Mouse (Mus musculus) kidney, adult 2 months (tissue): ENCODE measurements around the gene Ccser1. TPM values are rescaled to one million over a fixed set of nuclear protein-coding genes. Genes with fewer than 3 reads are reported as not detected.

Experiments
- DNase-seq: peaks from one replicate; pipeline ENCODE4 v3.0.0; 2021
- H3K27ac ChIP-seq: fragments of 200-500 bp; 2 replicates; pipeline ENCODE4 v1.5.1; 2012; ENCODE audit warnings: low read depth, low read length, control low read depth, inconsistent platforms; ENCODE audit not compliant: insufficient read depth
- H3K27me3 ChIP-seq: fragments of 200-500 bp; replicated peaks from 2 replicates; pipeline ENCODE4 v1.6.1; 2012; ENCODE audit warnings: mild to moderate bottlenecking, moderate library complexity, low read length, inconsistent platforms; ENCODE audit not compliant: control insufficient read depth, insufficient read depth
- H3K36me3 ChIP-seq: fragments of 200-500 bp; 2 replicates; pipeline ENCODE4 v1.6.1; 2012; ENCODE audit warnings: mild to moderate bottlenecking, moderate library complexity, low read length, inconsistent platforms; ENCODE audit not compliant: control insufficient read depth, insufficient read depth
- H3K4me1 ChIP-seq: fragments of 200-500 bp; 2 replicates; pipeline ENCODE4 v1.6.1; 2011; ENCODE audit warnings: low read length; ENCODE audit not compliant: control insufficient read depth, insufficient read depth
- H3K4me3 ChIP-seq: fragments of 200-500 bp; 2 replicates; pipeline ENCODE4 v1.5.1; 2011; ENCODE audit warnings: mild to moderate bottlenecking, low read depth, low read length, control low read depth; ENCODE audit not compliant: insufficient read depth
- CTCF ChIP-seq: fragments of 200-500 bp; conservative IDR thresholded peaks from 2 replicates; pipeline ENCODE4 v1.5.1; 2011; ENCODE audit warnings: low read depth, mild to moderate bottlenecking, control low read depth, low read length, moderate library complexity, mixed read lengths; ENCODE audit not compliant: insufficient read depth, insufficient read length
- POLR2A ChIP-seq: fragments of 200-500 bp; IDR thresholded peaks from one replicate; pipeline ENCODE4 v1.6.1; 2011; ENCODE audit warnings: low read depth, low read length, control low read depth
- WGBS: fragments of 180-500 bp; shearing (Covaris S2); methylation state at CpG from one replicate; pipeline ENCODE4 v1.1.7; 2018; 5-methylcytosine and 5-hydroxymethylcytosine counted together
- polyA plus RNA-seq: library from polyadenylated mRNA; depleted of rRNA; stranded (reverse); fragments of >200 nt; gene quantifications from 2 replicates; pipeline ENCODE4 v1.2.3, GENCODE M21; 2012

The Ccser1 gene
- polyA plus RNA-seq, 1 experiment = 5.1 TPM

- Histone ChIP-seq H3K36me3 (no peaks in the 10 kb centered on the region), H3K27me3 (no peaks in the 10 kb centered on the region), H3K4me3 (no peak overlapping the region), H3K27ac (no peak overlapping the region), H3K4me1 (peaks cover 6% of the 10 kb centered on the region; the same call in 1 of the 2 replicates)
- 72% methylated on average over 6 of the region's 6 CpGs for WGBS
- TF ChIP-seq CTCF = no peak
- TF ChIP-seq POLR2A = no peak
- no peak for DNase-seq
Measured at GRCm38 (mm10) chr6:61296188-61297037, 116.3 kb downstream of the Ccser1 start.

GRCm38 (mm10) chr6:61300441-61300840, 120.3 kb downstream of the Ccser1 start:
- Histone ChIP-seq H3K27me3 (no peaks in the 10 kb centered on the region), H3K27ac (no peak overlapping the region), H3K4me3 (no peak overlapping the region), H3K4me1 (peaks cover 3% of the 10 kb centered on the region; the same call in 1 of the 2 replicates), H3K36me3 (no peaks in the 10 kb centered on the region)
- no peak for DNase-seq
- no peak for TF ChIP-seq CTCF
- WGBS = 89% methylated on average over 4 of the region's 4 CpGs

- no peaks in the 10 kb centered on the region for H3K4me1 ChIP-seq
- no peaks in the 10 kb centered on the region for H3K36me3 ChIP-seq
- no peak for DNase-seq
- H3K27ac ChIP-seq = no peak overlapping the region
- H3K27me3 ChIP-seq = no peaks in the 10 kb centered on the region
- WGBS = 62% methylated on average over 7 of the region's 7 CpGs
- TF ChIP-seq CTCF (no peak), POLR2A (no peak)
- H3K4me3 ChIP-seq = no peak overlapping the region
Measured at GRCm38 (mm10) chr6:61300975-61301374, 120.9 kb downstream of the Ccser1 start.

- TF ChIP-seq POLR2A = no peak
- peak; percentile 35 for TF ChIP-seq CTCF
- no peak overlapping the region for H3K27ac ChIP-seq
- H3K27me3 ChIP-seq = no peaks in the 10 kb centered on the region
- 30% methylated on average over 2 of the region's 2 CpGs for whole genome bisulfite sequencing
- H3K4me3 ChIP-seq = no peak overlapping the region
- H3K36me3 ChIP-seq = no peaks in the 10 kb centered on the region
- DNase-seq = no peak
- no peaks in the 10 kb centered on the region for H3K4me1 ChIP-seq
Measured at GRCm38 (mm10) chr6:61301631-61302030, 121.5 kb downstream of the Ccser1 start.

- no peaks in the 10 kb centered on the region for H3K36me3 ChIP-seq
- H3K4me3 ChIP-seq = no peak overlapping the region
- 91% methylated on average over 18 of the region's 18 CpGs for whole genome bisulfite sequencing
Measured at GRCm38 (mm10) chr6:61311324-61312091, 131.4 kb downstream of the Ccser1 start.

GRCm38 (mm10) chr6:61315884-61316601, 135.9 kb downstream of the Ccser1 start:
- Histone ChIP-seq H3K27me3 (no peaks in the 10 kb centered on the region), H3K4me3 (no peak overlapping the region), H3K27ac (no peak overlapping the region), H3K4me1 (no peaks in the 10 kb centered on the region), H3K36me3 (no peaks in the 10 kb centered on the region)
- DNase-seq = peak; percentile 48
- TF ChIP-seq CTCF (peak; percentile 75), POLR2A (no peak)
- WGBS = 22% methylated on average over 6 of the region's 6 CpGs

More at GRCm38 (mm10) chr6:61311324-61312091, 131.4 kb downstream of the Ccser1 start:
- Histone ChIP-seq H3K4me1 (no peaks in the 10 kb centered on the region), H3K27me3 (no peaks in the 10 kb centered on the region), H3K27ac (no peak overlapping the region)
- no peak for DNase-seq
- TF ChIP-seq POLR2A (no peak), CTCF (0 out of 2 replicates have a peak, but pooled peaks have one; percentile 23)

GRCm38 (mm10) chr6:61320842-61321241, 140.7 kb downstream of the Ccser1 start:
- H3K36me3 ChIP-seq = no peaks in the 10 kb centered on the region
- H3K27ac ChIP-seq = no peak overlapping the region
- H3K4me1 ChIP-seq = no peaks in the 10 kb centered on the region
- no peaks in the 10 kb centered on the region for H3K27me3 ChIP-seq
- TF ChIP-seq CTCF = no peak
- no peak for TF ChIP-seq POLR2A
- 67% methylated on average over 4 of the region's 4 CpGs for WGBS
- DNase-seq = no peak
- H3K4me3 ChIP-seq = no peak overlapping the region
